Mouse (Mus musculus): ENCODE results near the gene Gm11020. TPM values are rescaled to one million over a fixed set of nuclear protein-coding genes. Genes with fewer than 3 reads are reported as not detected.

The Gm11020 gene
- polyA plus RNA-seq, 1 experiment = not detected

GRCm38 (mm10) chr8:104336806-104337205, 15.4 kb downstream of the Gm11020 start:
- TF ChIP-seq CTCF (IDR thresholded peaks at IDR 0.05; ENCODE audit: control insufficient read depth, insufficient read depth, insufficient read length) (no peak), CEBPB (IDR thresholded peaks at IDR 0.05; ENCODE audit: low read depth) (no peak), FOSL1 (IDR thresholded peaks at IDR 0.05; ENCODE audit: insufficient read depth, low read length, poor library complexity, severe bottlenecking) (no peak), MYOG (IDR thresholded peaks at IDR 0.05; ENCODE audit: control insufficient read depth, extremely low read depth, insufficient read length) (no peak), MYOD1 (IDR thresholded peaks at IDR 0.05; ENCODE audit: control insufficient read depth, insufficient read length, low read depth) (no peak), USF1 (IDR thresholded peaks at IDR 0.05; ENCODE audit: low read depth) (no peak), MAX (IDR thresholded peaks at IDR 0.05) (no peak)
- peaks cover 3% of the 10 kb centered on the region for H3K79me3 ChIP-seq (ENCODE audit: low read depth)
- H3K36me3 ChIP-seq (ENCODE audit: control insufficient read depth, insufficient read depth) = no peaks in the 10 kb centered on the region
- no peak overlapping the region for H3K4me3 ChIP-seq (ENCODE audit: insufficient read depth, poor library complexity, severe bottlenecking)
- no peak overlapping the region for H3ac ChIP-seq (ENCODE audit: control insufficient read depth, insufficient read length, low read depth)
- H3K27me3 ChIP-seq (ENCODE audit: control insufficient read depth, insufficient read depth, insufficient read length) = no peaks in the 10 kb centered on the region
- peaks cover 12% of the 10 kb centered on the region for H3K79me2 ChIP-seq (ENCODE audit: control insufficient read depth, insufficient read depth)

- Histone ChIP-seq H3K36me3 (ENCODE audit: control insufficient read depth, insufficient read depth) (peaks cover under 1% of the 10 kb centered on the region), H3K27me3 (ENCODE audit: control insufficient read depth, insufficient read depth, insufficient read length) (no peaks in the 10 kb centered on the region), H3K79me3 (ENCODE audit: low read depth) (peaks cover 8% of the 10 kb centered on the region), H3K4me3 (ENCODE audit: insufficient read depth, poor library complexity, severe bottlenecking) (no peak overlapping the region), H3K79me2 (ENCODE audit: control insufficient read depth, insufficient read depth) (peaks cover 19% of the 10 kb centered on the region), H3ac (ENCODE audit: control insufficient read depth, insufficient read length, low read depth) (no peak overlapping the region)
- no peak for TF ChIP-seq CTCF (IDR thresholded peaks at IDR 0.05; ENCODE audit: control insufficient read depth, insufficient read depth, insufficient read length)
- TF ChIP-seq MAX (IDR thresholded peaks at IDR 0.05) = no peak
- no peak for TF ChIP-seq MYOG (IDR thresholded peaks at IDR 0.05; ENCODE audit: control insufficient read depth, extremely low read depth, insufficient read length)
- no peak for TF ChIP-seq CEBPB (IDR thresholded peaks at IDR 0.05; ENCODE audit: low read depth)
- no peak for TF ChIP-seq FOSL1 (IDR thresholded peaks at IDR 0.05; ENCODE audit: insufficient read depth, low read length, poor library complexity, severe bottlenecking)
- TF ChIP-seq MYOD1 (IDR thresholded peaks at IDR 0.05; ENCODE audit: control insufficient read depth, insufficient read length, low read depth) = no peak
- no peak for TF ChIP-seq USF1 (IDR thresholded peaks at IDR 0.05; ENCODE audit: low read depth)
Observed at GRCm38 (mm10) chr8:104337890-104338289, 16.5 kb downstream of the Gm11020 start.

- peak within 1 kb of the TSS; percentile 78 for H3K4me3 ChIP-seq (ENCODE audit: insufficient read depth, poor library complexity, severe bottlenecking)
- H3K79me3 ChIP-seq (ENCODE audit: low read depth) = peaks cover 8% of the 10 kb centered on the region
- no peak for TF ChIP-seq USF1 (IDR thresholded peaks at IDR 0.05; ENCODE audit: low read depth)
- no peak for TF ChIP-seq FOSL1 (IDR thresholded peaks at IDR 0.05; ENCODE audit: insufficient read depth, low read length, poor library complexity, severe bottlenecking)
- peaks cover 19% of the 10 kb centered on the region for H3K79me2 ChIP-seq (ENCODE audit: control insufficient read depth, insufficient read depth)
- peaks cover 15% of the 10 kb centered on the region for H3K36me3 ChIP-seq (ENCODE audit: control insufficient read depth, insufficient read depth)
- H3K27me3 ChIP-seq (ENCODE audit: control insufficient read depth, insufficient read depth, insufficient read length) = no peaks in the 10 kb centered on the region
- peak within 1 kb of the TSS; percentile 77 for H3ac ChIP-seq (ENCODE audit: control insufficient read depth, insufficient read length, low read depth)
Observed at GRCm38 (mm10) chr8:104339229-104339982, 18.0 kb downstream of the Gm11020 start, which contains the start of gene Cmtm3. Cmtm3 (plus strand) TSS chr8:104339410.

- peaks cover 20% of the 10 kb centered on the region for H3K36me3 ChIP-seq (ENCODE audit: control insufficient read depth, insufficient read depth)
- H3K79me3 ChIP-seq (ENCODE audit: low read depth) = peaks cover 8% of the 10 kb centered on the region
- H3K27me3 ChIP-seq (ENCODE audit: control insufficient read depth, insufficient read depth, insufficient read length) = no peaks in the 10 kb centered on the region
- H3ac ChIP-seq (ENCODE audit: control insufficient read depth, insufficient read length, low read depth) = peak overlapping the region; percentile 77
- peaks cover 19% of the 10 kb centered on the region for H3K79me2 ChIP-seq (ENCODE audit: control insufficient read depth, insufficient read depth)
- H3K4me3 ChIP-seq (ENCODE audit: insufficient read depth, poor library complexity, severe bottlenecking) = peak overlapping the region; percentile 78
- TF ChIP-seq USF1 (IDR thresholded peaks at IDR 0.05; ENCODE audit: low read depth) = no peak
- TF ChIP-seq MAX (IDR thresholded peaks at IDR 0.05) = no peak
- TF ChIP-seq MYOD1 (IDR thresholded peaks at IDR 0.05; ENCODE audit: control insufficient read depth, insufficient read length, low read depth) = no peak
- TF ChIP-seq CEBPB (IDR thresholded peaks at IDR 0.05; ENCODE audit: low read depth) = no peak
- TF ChIP-seq CTCF (IDR thresholded peaks at IDR 0.05; ENCODE audit: control insufficient read depth, insufficient read depth, insufficient read length) = no peak
- TF ChIP-seq MYOG (IDR thresholded peaks at IDR 0.05; ENCODE audit: control insufficient read depth, extremely low read depth, insufficient read length) = no peak
- no peak for TF ChIP-seq FOSL1 (IDR thresholded peaks at IDR 0.05; ENCODE audit: insufficient read depth, low read length, poor library complexity, severe bottlenecking)
Observed at GRCm38 (mm10) chr8:104339983-104340232, 18.5 kb downstream of the Gm11020 start.

- H3K36me3 ChIP-seq (ENCODE audit: control insufficient read depth, insufficient read depth) = peaks cover 26% of the 10 kb centered on the region
- TF ChIP-seq MYOD1 (IDR thresholded peaks at IDR 0.05; ENCODE audit: control insufficient read depth, insufficient read length, low read depth) (no peak), USF1 (IDR thresholded peaks at IDR 0.05; ENCODE audit: low read depth) (no peak), CTCF (IDR thresholded peaks at IDR 0.05; ENCODE audit: control insufficient read depth, insufficient read depth, insufficient read length) (peak; percentile 51)
Observed at GRCm38 (mm10) chr8:104340233-104341105, 19.1 kb downstream of the Gm11020 start.

More at GRCm38 (mm10) chr8:104340233-104341105, 19.1 kb downstream of the Gm11020 start:
- Histone ChIP-seq H3K79me3 (ENCODE audit: low read depth) (peaks cover 8% of the 10 kb centered on the region), H3ac (ENCODE audit: control insufficient read depth, insufficient read length, low read depth) (peak overlapping the region; percentile 77), H3K79me2 (ENCODE audit: control insufficient read depth, insufficient read depth) (peaks cover 19% of the 10 kb centered on the region), H3K4me3 (ENCODE audit: insufficient read depth, poor library complexity, severe bottlenecking) (peak overlapping the region; percentile 78), H3K27me3 (ENCODE audit: control insufficient read depth, insufficient read depth, insufficient read length) (no peaks in the 10 kb centered on the region)
